Mouse (Mus musculus): ENCODE measurements around the gene Dgkk. TPM values are rescaled to one million over a fixed set of nuclear protein-coding genes. Genes with fewer than 3 reads are reported as not detected.
"Not testable (repeated sequence)": the region's sequence is repeated elsewhere in the genome, so short reads cannot be mapped to it uniquely, and the experiment has no call there.

Dgkk gene
- polyA plus RNA-seq, 1 experiment from 2014 or later, result 4.4 TPM

DNA sequence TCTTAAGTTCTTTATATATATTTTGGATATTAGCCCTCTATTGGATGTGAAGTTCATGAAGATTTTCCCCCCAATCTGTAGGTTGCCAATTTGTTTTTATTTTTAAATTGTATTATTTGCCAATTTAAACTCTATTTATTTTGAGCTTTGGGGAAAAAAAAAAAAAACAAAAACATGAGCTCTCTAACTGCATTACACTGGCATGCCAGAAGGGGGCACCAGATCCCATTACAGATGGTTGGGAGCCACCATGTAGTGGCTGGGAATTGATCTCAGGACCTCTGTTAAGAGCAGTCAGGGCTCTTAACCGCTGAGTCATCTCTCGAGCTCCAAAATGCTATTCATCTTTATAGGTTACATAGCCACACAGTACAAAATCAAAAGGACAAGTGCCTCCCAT, 131.9 kb downstream of the Dgkk start:
- no peak for ATAC-seq (ENCODE audit: extremely low read depth, insufficient number of reproducible peaks, low FRiP score, low TSS enrichment)
- H3K4me3 ChIP-seq, result no peak overlapping the region
- H3K27ac ChIP-seq (replicated peaks), result no peak overlapping the region
- WGBS, result 75% methylated on average over 2 of the region's 2 CpGs
- H3K4me2 ChIP-seq, result no peak overlapping the region
- H3K36me3 ChIP-seq, result peaks cover 8% of the 10 kb centered on the region
- H3K9me3 ChIP-seq, result no peaks in the 10 kb centered on the region
- H3K4me1 ChIP-seq, result no peaks in the 10 kb centered on the region
- H3K9ac ChIP-seq, result no peak overlapping the region
- no peaks in the 10 kb centered on the region for H3K27me3 ChIP-seq (replicated peaks)

DNA sequence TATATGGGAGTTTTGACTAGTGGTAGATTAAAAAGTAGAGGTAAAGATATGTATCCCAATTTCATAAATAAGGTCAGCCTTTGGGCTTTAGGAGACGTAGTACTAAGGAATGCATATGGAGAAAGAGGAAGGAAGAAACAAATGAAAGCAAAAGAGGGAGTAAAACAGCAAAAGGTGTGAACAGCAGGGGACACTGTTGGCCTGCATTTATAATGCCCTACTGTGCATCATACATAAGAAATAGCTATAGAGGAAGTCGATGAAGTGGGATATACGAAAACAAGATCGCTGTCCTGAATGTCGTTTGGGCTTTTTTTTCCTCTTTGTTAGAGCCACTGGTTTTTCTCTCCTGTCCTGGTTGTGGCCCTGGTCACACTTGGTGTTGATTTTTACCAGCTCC, 143.1 kb downstream of the Dgkk start:
- H3K4me2 ChIP-seq, result peak overlapping the region; percentile 24; the same call in 1 of the 2 replicates

DNA sequence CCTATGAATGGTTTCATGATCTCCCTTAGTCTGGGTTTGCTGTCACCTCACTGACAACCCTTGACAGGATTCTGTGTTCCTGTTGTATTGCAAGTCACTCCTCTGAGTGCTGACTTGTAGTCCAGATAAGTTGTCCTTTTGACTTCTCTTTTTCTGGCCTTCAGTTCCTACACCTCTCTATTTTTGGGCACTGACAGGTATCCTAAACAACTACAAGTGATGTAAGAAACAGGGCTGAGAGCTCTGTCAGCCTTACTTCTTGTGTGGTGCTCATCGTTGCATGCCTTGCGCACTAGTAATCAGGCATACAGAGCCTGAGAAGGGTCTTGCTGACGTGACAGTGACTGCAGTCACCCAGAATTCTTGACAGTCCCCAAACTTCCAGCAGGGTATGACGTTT, 147.1 kb downstream of the Dgkk start:
- Histone ChIP-seq H3K4me3 (no peak overlapping the region), H3K9ac (no peak overlapping the region), H3K4me1 (no peaks in the 10 kb centered on the region), H3K36me3 (no peaks in the 10 kb centered on the region), H3K4me2 (no peak overlapping the region), H3K9me3 (no peaks in the 10 kb centered on the region), H3K27me3 (replicated peaks) (no peaks in the 10 kb centered on the region), H3K27ac (replicated peaks) (peak overlapping the region; percentile 79)
- ATAC-seq (ENCODE audit: extremely low read depth, insufficient number of reproducible peaks, low FRiP score, low TSS enrichment), result peak; percentile 77; the same call in 1 of the 2 replicates
- 41% methylated on average over 4 of the region's 4 CpGs for WGBS

More for the DNA sequence above, 143.1 kb downstream of the Dgkk start:
- Histone ChIP-seq H3K36me3 (no peaks in the 10 kb centered on the region), H3K9me3 (no peaks in the 10 kb centered on the region), H3K27ac (replicated peaks) (no peak overlapping the region), H3K4me3 (no peak overlapping the region), H3K4me1 (no peaks in the 10 kb centered on the region), H3K27me3 (replicated peaks) (no peaks in the 10 kb centered on the region), H3K9ac (no peak overlapping the region)
- WGBS, result 44% methylated on average over 5 of the region's 5 CpGs
- ATAC-seq (ENCODE audit: extremely low read depth, insufficient number of reproducible peaks, low FRiP score, low TSS enrichment), result no peak

DNA sequence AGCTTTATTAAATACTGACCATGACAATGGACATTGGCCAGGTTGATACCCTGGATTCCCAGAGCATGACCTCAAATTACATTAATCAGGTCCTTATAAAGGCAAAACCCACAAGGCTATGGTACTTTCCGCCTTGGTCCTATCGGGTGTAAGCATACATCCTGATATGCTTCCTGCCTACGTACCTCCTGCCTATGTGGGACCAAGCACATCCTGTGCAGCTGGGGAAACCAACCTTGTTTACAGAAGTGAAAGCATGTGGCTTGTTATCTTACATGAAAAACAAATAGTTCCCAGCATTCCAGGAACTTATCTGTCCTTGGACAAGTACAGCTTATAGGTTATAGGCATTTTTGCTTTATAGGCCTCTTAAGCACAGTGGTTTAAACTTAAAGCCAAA, 189.5 kb downstream of the Dgkk start:
- no peak overlapping the region for H3K27ac ChIP-seq (replicated peaks)
- no peak overlapping the region for H3K4me2 ChIP-seq
- no peak overlapping the region for H3K4me3 ChIP-seq
- H3K9ac ChIP-seq, result no peak overlapping the region
- H3K4me1 ChIP-seq, result no peaks in the 10 kb centered on the region
- 61% methylated on average over 3 of the region's 3 CpGs for WGBS
- no peaks in the 10 kb centered on the region for H3K36me3 ChIP-seq
- no peaks in the 10 kb centered on the region for H3K9me3 ChIP-seq
- H3K27me3 ChIP-seq (replicated peaks), result no peaks in the 10 kb centered on the region
- no peak for ATAC-seq (ENCODE audit: extremely low read depth, insufficient number of reproducible peaks, low FRiP score, low TSS enrichment)

DNA sequence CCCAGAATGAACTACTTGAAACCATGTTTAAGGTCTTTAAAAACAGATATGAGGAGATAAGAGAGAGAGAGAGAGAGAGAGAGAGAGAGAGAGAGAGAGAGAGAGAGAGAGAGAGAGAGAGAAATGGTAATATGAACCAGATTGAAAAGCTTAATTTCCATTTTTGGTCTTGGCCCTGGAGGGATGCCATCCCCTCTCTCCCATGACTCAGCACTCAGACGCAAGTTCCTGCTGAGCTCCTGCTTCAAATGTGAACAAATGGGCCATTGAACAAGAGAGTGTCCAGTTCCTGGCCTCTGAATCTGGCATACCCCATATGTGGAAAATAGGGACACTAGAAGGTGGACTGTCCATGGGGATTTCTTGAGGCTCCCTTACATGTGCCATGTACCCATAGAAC, 192.8 kb downstream of the Dgkk start:
- H3K9me3 ChIP-seq, result no peaks in the 10 kb centered on the region
- WGBS, result 63% methylated on average over 1 of the region's 1 CpGs
- no peak overlapping the region for H3K9ac ChIP-seq
- H3K4me1 ChIP-seq, result no peaks in the 10 kb centered on the region
- ATAC-seq (ENCODE audit: extremely low read depth, insufficient number of reproducible peaks, low FRiP score, low TSS enrichment), result no peak
- no peak overlapping the region for H3K4me2 ChIP-seq
- no peaks in the 10 kb centered on the region for H3K27me3 ChIP-seq (replicated peaks)
- H3K36me3 ChIP-seq, result no peaks in the 10 kb centered on the region
- H3K27ac ChIP-seq (replicated peaks), result no peak overlapping the region
- no peak overlapping the region for H3K4me3 ChIP-seq

DNA sequence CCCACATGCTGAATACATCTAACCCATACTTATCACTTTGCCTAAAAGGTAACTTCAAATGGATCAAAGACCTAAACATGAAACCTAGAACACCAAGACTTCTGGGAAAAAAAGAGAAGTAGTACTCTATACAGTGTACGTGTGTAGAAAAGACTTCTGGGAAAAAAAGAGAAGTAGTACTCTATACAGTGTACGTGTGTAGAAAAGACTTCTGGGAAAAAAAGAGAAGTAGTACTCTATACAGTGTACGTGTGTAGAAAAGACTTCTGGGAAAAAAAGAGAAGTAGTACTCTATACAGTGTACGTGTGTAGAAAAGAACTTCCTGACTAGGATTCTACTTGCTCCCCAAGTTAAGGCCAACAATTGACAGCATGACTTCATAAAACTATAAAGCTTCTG, 204.8 kb downstream of the Dgkk start:
- not testable (repeated sequence) for H3K27ac ChIP-seq (replicated peaks); H3K36me3 ChIP-seq; H3K4me3 ChIP-seq; H3K9me3 ChIP-seq; H3K4me2 ChIP-seq; H3K9ac ChIP-seq; H3K27me3 ChIP-seq (replicated peaks); ATAC-seq (ENCODE audit: extremely low read depth, insufficient number of reproducible peaks, low FRiP score, low TSS enrichment); H3K4me1 ChIP-seq
- 62% methylated on average over 4 of the region's 4 CpGs for WGBS
